17 mouse cellular contexts compared by ENCODE assay signal in genomic region chr11:61879921-61880320, GRCm38 (mm10).
"Had no signal": no experiment of that assay in that cellular context is flagged by ENCODE, and none has a peak within 500 bp of the region (broad histone marks: within the 10 kb centered on the region; RNA-seq: fewer than 3 reads in every experiment).

No protein-coding gene starts in this region.

- DNase-seq: kidney, postnatal 10 days; kidney, postnatal 36 days; layer of hippocampus, postnatal 36 days; left cerebral cortex, postnatal 4 days; liver, postnatal 0 days; lung, postnatal 10 days; lung, postnatal 36 days; midbrain, embryonic 14.5 days; thymus, adult 18-20 months; thymus, postnatal 14 days; thymus, postnatal 4 days had no signal

- H3K27me3 ChIP-seq: kidney, embryonic 15.5 days; limb, embryonic 12.5 days; limb, embryonic 15.5 days; lung, embryonic 15.5 days had no signal

- H3K4me3 ChIP-seq: kidney, embryonic 15.5 days; left cerebral cortex, adult 2 months; limb, embryonic 12.5 days; limb, embryonic 15.5 days; lung, embryonic 15.5 days had no signal

- H3K4me1 ChIP-seq: kidney, embryonic 15.5 days; limb, embryonic 12.5 days; limb, embryonic 15.5 days; lung, embryonic 15.5 days had no signal

- H3K27ac ChIP-seq: kidney, embryonic 15.5 days; left cerebral cortex, adult 2 months; limb, embryonic 12.5 days; limb, embryonic 15.5 days; liver, embryonic 14.5 days; lung, embryonic 15.5 days had no signal
